Mouse (Mus musculus): ENCODE measurements around the gene Fzr1. TPM values are rescaled to one million over a fixed set of nuclear protein-coding genes. Genes with fewer than 3 reads are reported as not detected.

Gene Fzr1
- 48.4 TPM for polyA plus RNA-seq (2015; fragmentation: Illumina TruSeq; extraction: RNeasy Lipid Tissue Mini Kit (QIAGEN cat#74804); ENCODE audit: low read depth, low replicate concordance)

GRCm38 (mm10) chr10:81377793-81378552, at the start of gene Fzr1:
Gene Fzr1 (minus strand): TSS chr10:81378516.

GRCm38 (mm10) chr10:81392781-81393185, 14.5 kb upstream of the Fzr1 start, which contains the start of gene Smim24:
Gene Smim24 (plus strand): TSS chr10:81393051.

GRCm38 (mm10) chr10:81388505-81389055, 10.3 kb upstream of the Fzr1 start, which contains the start of gene Gm48552:
Gene Gm48552 (plus strand): TSS chr10:81389005.

GRCm38 (mm10) chr10:81383802-81384604, 5.7 kb upstream of the Fzr1 start, which contains the start of the genes Dohh and Gm48551:
Gene Dohh (plus strand): TSS chr10:81384428.
Gene Gm48551 (plus strand): TSS chr10:81384466.

GRCm38 (mm10) chr10:81365672-81366476, 12.4 kb downstream of the Fzr1 start, which contains the start of gene 4930404N11Rik:
Gene 4930404N11Rik (minus strand): TSS chr10:81365816.

GRCm38 (mm10) chr10:81356991-81357844, 21.1 kb downstream of the Fzr1 start, which contains the start of gene Mfsd12:
Gene Mfsd12 (plus strand): TSS chr10:81357491.

GRCm38 (mm10) chr10:81350351-81351063, 27.8 kb downstream of the Fzr1 start, which contains the start of gene Hmg20b:
Gene Hmg20b (minus strand): TSS chr10:81350480.

GRCm38 (mm10) chr10:81342686-81343505, 35.4 kb downstream of the Fzr1 start, which contains the start of gene Gipc3:
Gene Gipc3 (minus strand): TSS chr10:81343266.

GRCm38 (mm10) chr10:81328386-81328785, 49.9 kb downstream of the Fzr1 start, which contains the start of gene Tbxa2r:
Gene Tbxa2r (plus strand): TSS chr10:81328731.

GRCm38 (mm10) chr10:81320550-81321347, 57.6 kb downstream of the Fzr1 start, which contains the start of gene Cactin:
Gene Cactin (plus strand): TSS chr10:81321103.

Other genes starting within 250 kb of the Fzr1 start
- 45.3 TPM for gene Zbtb7a, start 243.3 kb downstream of the Fzr1 start, polyA plus RNA-seq (2015; fragmentation: Illumina TruSeq; extraction: RNeasy Lipid Tissue Mini Kit (QIAGEN cat#74804); ENCODE audit: low read depth, low replicate concordance)
- gene Pias4, start 210.6 kb downstream of the Fzr1 start, polyA plus RNA-seq (2015; fragmentation: Illumina TruSeq; extraction: RNeasy Lipid Tissue Mini Kit (QIAGEN cat#74804); ENCODE audit: low read depth, low replicate concordance): 17.8 TPM
- gene Eef2, start 201.9 kb downstream of the Fzr1 start, polyA plus RNA-seq (2015; fragmentation: Illumina TruSeq; extraction: RNeasy Lipid Tissue Mini Kit (QIAGEN cat#74804); ENCODE audit: low read depth, low replicate concordance): 804 TPM
- 65.2 TPM for gene Dapk3, start 195.5 kb downstream of the Fzr1 start, polyA plus RNA-seq (2015; fragmentation: Illumina TruSeq; extraction: RNeasy Lipid Tissue Mini Kit (QIAGEN cat#74804); ENCODE audit: low read depth, low replicate concordance)
- gene 4930442H23Rik, start 194.7 kb downstream of the Fzr1 start, polyA plus RNA-seq (2015; fragmentation: Illumina TruSeq; extraction: RNeasy Lipid Tissue Mini Kit (QIAGEN cat#74804); ENCODE audit: low read depth, low replicate concordance): not detected
- not detected for gene Nmrk2, start 176.5 kb downstream of the Fzr1 start, polyA plus RNA-seq (2015; fragmentation: Illumina TruSeq; extraction: RNeasy Lipid Tissue Mini Kit (QIAGEN cat#74804); ENCODE audit: low read depth, low replicate concordance)
- 148 TPM for gene Atcay, start 147.7 kb downstream of the Fzr1 start, polyA plus RNA-seq (2015; fragmentation: Illumina TruSeq; extraction: RNeasy Lipid Tissue Mini Kit (QIAGEN cat#74804); ENCODE audit: low read depth, low replicate concordance)
- gene Zfr2, start 145.4 kb downstream of the Fzr1 start, polyA plus RNA-seq (2015; fragmentation: Illumina TruSeq; extraction: RNeasy Lipid Tissue Mini Kit (QIAGEN cat#74804); ENCODE audit: low read depth, low replicate concordance): 39.4 TPM
- gene Matk, start 125.6 kb downstream of the Fzr1 start, polyA plus RNA-seq (2015; fragmentation: Illumina TruSeq; extraction: RNeasy Lipid Tissue Mini Kit (QIAGEN cat#74804); ENCODE audit: low read depth, low replicate concordance): 194 TPM
- gene Mrpl54, start 111.6 kb downstream of the Fzr1 start, polyA plus RNA-seq (2015; fragmentation: Illumina TruSeq; extraction: RNeasy Lipid Tissue Mini Kit (QIAGEN cat#74804); ENCODE audit: low read depth, low replicate concordance): 82.8 TPM
- gene Apba3, start 111.6 kb downstream of the Fzr1 start, polyA plus RNA-seq (2015; fragmentation: Illumina TruSeq; extraction: RNeasy Lipid Tissue Mini Kit (QIAGEN cat#74804); ENCODE audit: low read depth, low replicate concordance): 30.7 TPM
- gene Tjp3, start 86.9 kb downstream of the Fzr1 start, polyA plus RNA-seq (2015; fragmentation: Illumina TruSeq; extraction: RNeasy Lipid Tissue Mini Kit (QIAGEN cat#74804); ENCODE audit: low read depth, low replicate concordance): 0.57 TPM
- 246 TPM for gene Pip5k1c, start 85.6 kb downstream of the Fzr1 start, polyA plus RNA-seq (2015; fragmentation: Illumina TruSeq; extraction: RNeasy Lipid Tissue Mini Kit (QIAGEN cat#74804); ENCODE audit: low read depth, low replicate concordance)
- 18.8 TPM for gene Cactin, start 57.4 kb downstream of the Fzr1 start, polyA plus RNA-seq (2015; fragmentation: Illumina TruSeq; extraction: RNeasy Lipid Tissue Mini Kit (QIAGEN cat#74804); ENCODE audit: low read depth, low replicate concordance)
- 0.85 TPM for gene Tbxa2r, start 49.8 kb downstream of the Fzr1 start, polyA plus RNA-seq (2015; fragmentation: Illumina TruSeq; extraction: RNeasy Lipid Tissue Mini Kit (QIAGEN cat#74804); ENCODE audit: low read depth, low replicate concordance)
- gene Gipc3, start 35.2 kb downstream of the Fzr1 start, polyA plus RNA-seq (2015; fragmentation: Illumina TruSeq; extraction: RNeasy Lipid Tissue Mini Kit (QIAGEN cat#74804); ENCODE audit: low read depth, low replicate concordance): 1.2 TPM
- gene Hmg20b, start 28.0 kb downstream of the Fzr1 start, polyA plus RNA-seq (2015; fragmentation: Illumina TruSeq; extraction: RNeasy Lipid Tissue Mini Kit (QIAGEN cat#74804); ENCODE audit: low read depth, low replicate concordance): 24.4 TPM
- gene Mfsd12, start 21.0 kb downstream of the Fzr1 start, polyA plus RNA-seq (2015; fragmentation: Illumina TruSeq; extraction: RNeasy Lipid Tissue Mini Kit (QIAGEN cat#74804); ENCODE audit: low read depth, low replicate concordance): 19.9 TPM
- not detected for gene 4930404N11Rik, start 12.7 kb downstream of the Fzr1 start, polyA plus RNA-seq (2015; fragmentation: Illumina TruSeq; extraction: RNeasy Lipid Tissue Mini Kit (QIAGEN cat#74804); ENCODE audit: low read depth, low replicate concordance)
- gene Dohh, start 5.9 kb upstream of the Fzr1 start, polyA plus RNA-seq (2015; fragmentation: Illumina TruSeq; extraction: RNeasy Lipid Tissue Mini Kit (QIAGEN cat#74804); ENCODE audit: low read depth, low replicate concordance): 94.1 TPM
- 5.0 TPM for gene Gm48551, start 6.0 kb upstream of the Fzr1 start, polyA plus RNA-seq (2015; fragmentation: Illumina TruSeq; extraction: RNeasy Lipid Tissue Mini Kit (QIAGEN cat#74804); ENCODE audit: low read depth, low replicate concordance)
- gene Gm48552, start 10.5 kb upstream of the Fzr1 start, polyA plus RNA-seq (2015; fragmentation: Illumina TruSeq; extraction: RNeasy Lipid Tissue Mini Kit (QIAGEN cat#74804); ENCODE audit: low read depth, low replicate concordance): 3.5 TPM
- gene Smim24, start 14.5 kb upstream of the Fzr1 start, polyA plus RNA-seq (2015; fragmentation: Illumina TruSeq; extraction: RNeasy Lipid Tissue Mini Kit (QIAGEN cat#74804); ENCODE audit: low read depth, low replicate concordance): 2.5 TPM
- 52.1 TPM for gene Nfic, start 77.1 kb upstream of the Fzr1 start, polyA plus RNA-seq (2015; fragmentation: Illumina TruSeq; extraction: RNeasy Lipid Tissue Mini Kit (QIAGEN cat#74804); ENCODE audit: low read depth, low replicate concordance)
- gene Celf5, start 104.2 kb upstream of the Fzr1 start, polyA plus RNA-seq (2015; fragmentation: Illumina TruSeq; extraction: RNeasy Lipid Tissue Mini Kit (QIAGEN cat#74804); ENCODE audit: low read depth, low replicate concordance): 123 TPM
- gene Ncln, start 117.9 kb upstream of the Fzr1 start, polyA plus RNA-seq (2015; fragmentation: Illumina TruSeq; extraction: RNeasy Lipid Tissue Mini Kit (QIAGEN cat#74804); ENCODE audit: low read depth, low replicate concordance): 61.7 TPM
- gene S1pr4, start 121.6 kb upstream of the Fzr1 start, polyA plus RNA-seq (2015; fragmentation: Illumina TruSeq; extraction: RNeasy Lipid Tissue Mini Kit (QIAGEN cat#74804); ENCODE audit: low read depth, low replicate concordance): 0.61 TPM
- gene Gna15, start 145.7 kb upstream of the Fzr1 start, polyA plus RNA-seq (2015; fragmentation: Illumina TruSeq; extraction: RNeasy Lipid Tissue Mini Kit (QIAGEN cat#74804); ENCODE audit: low read depth, low replicate concordance): 1.9 TPM
- gene Gna11, start 166.7 kb upstream of the Fzr1 start, polyA plus RNA-seq (2015; fragmentation: Illumina TruSeq; extraction: RNeasy Lipid Tissue Mini Kit (QIAGEN cat#74804); ENCODE audit: low read depth, low replicate concordance): 82.4 TPM
- gene Aes, start 181.0 kb upstream of the Fzr1 start, polyA plus RNA-seq (2015; fragmentation: Illumina TruSeq; extraction: RNeasy Lipid Tissue Mini Kit (QIAGEN cat#74804); ENCODE audit: low read depth, low replicate concordance): 686 TPM
- gene Tle2, start 196.0 kb upstream of the Fzr1 start, polyA plus RNA-seq (2015; fragmentation: Illumina TruSeq; extraction: RNeasy Lipid Tissue Mini Kit (QIAGEN cat#74804); ENCODE audit: low read depth, low replicate concordance): 28.6 TPM
- gene Tle6, start 222.6 kb upstream of the Fzr1 start, polyA plus RNA-seq (2015; fragmentation: Illumina TruSeq; extraction: RNeasy Lipid Tissue Mini Kit (QIAGEN cat#74804); ENCODE audit: low read depth, low replicate concordance): 9.8 TPM
- 4.6 TPM for gene BC025920, start 227.8 kb upstream of the Fzr1 start, polyA plus RNA-seq (2015; fragmentation: Illumina TruSeq; extraction: RNeasy Lipid Tissue Mini Kit (QIAGEN cat#74804); ENCODE audit: low read depth, low replicate concordance)
- 17.1 TPM for gene Sirt6, start 249.3 kb upstream of the Fzr1 start, polyA plus RNA-seq (2015; fragmentation: Illumina TruSeq; extraction: RNeasy Lipid Tissue Mini Kit (QIAGEN cat#74804); ENCODE audit: low read depth, low replicate concordance)